Mouse (Mus musculus) heart, postnatal 0 days (tissue): Measurements from ENCODE around the gene 0610010F05Rik.

Experiments
- CTCF ChIP-seq: IDR thresholded peaks from 2 replicates; pipeline ENCODE4 v1.5.1; 2016; ENCODE audit warnings: antibody characterized with exemption, control low read depth, low read depth
- EP300 ChIP-seq: IDR thresholded peaks from 2 replicates; pipeline ENCODE4 v1.6.1; 2016; ENCODE audit warnings: antibody characterized with exemption, low read depth

DNA sequence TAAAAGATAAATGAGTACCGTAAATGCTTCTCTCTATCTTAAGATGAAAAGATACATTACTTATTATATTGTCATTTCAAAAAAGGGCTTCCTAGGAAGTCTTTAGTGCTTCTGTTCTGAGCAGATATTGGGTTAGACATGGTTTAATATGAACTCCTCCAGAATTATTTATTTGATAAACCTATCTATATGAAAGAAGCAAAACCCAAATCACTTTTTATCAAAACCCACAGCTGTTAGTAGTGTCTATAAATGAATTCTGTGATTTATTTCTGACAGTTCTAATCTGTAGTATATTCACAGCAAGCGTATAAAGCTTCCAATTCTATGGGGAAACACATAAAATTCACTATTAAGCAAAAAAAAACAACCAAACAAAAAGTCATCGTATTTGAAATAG lies 14.4 kb upstream of the 0610010F05Rik start:
- TF ChIP-seq CTCF: no peak
- TF ChIP-seq EP300: no peak
